Mouse (Mus musculus) hindbrain, embryonic 12.5 days (tissue): ENCODE measurements around the gene Wdr35. TPM values are rescaled to one million over a fixed set of nuclear protein-coding genes. Genes with fewer than 3 reads are reported as not detected.
"Not testable (repeated sequence)": the region's sequence is repeated elsewhere in the genome, so short reads cannot be mapped to it uniquely, and the experiment has no call there.

Source experiments
- ATAC-seq: fragments of 200-750 bp; cut with Nextera tagmentation; 2 replicates; pipeline ENCODE4 v1.8.0; 2017; ENCODE audit warnings: moderate TSS enrichment; ENCODE audit not compliant: low FRiP score
- H3K27ac ChIP-seq: fragments of 300-500 bp; sonication (generic); 2 replicates; pipeline ENCODE4 v1.5.1; 2016; ENCODE audit warnings: mild to moderate bottlenecking
- H3K27me3 ChIP-seq: fragments of 300-500 bp; sonication (generic); 2 replicates; pipeline ENCODE4 v1.6.1; 2016; ENCODE audit warnings: mild to moderate bottlenecking
- H3K36me3 ChIP-seq: fragments of 300-500 bp; sonication (generic); 2 replicates; pipeline ENCODE4 v1.6.1; 2016; ENCODE audit warnings: mild to moderate bottlenecking
- H3K4me1 ChIP-seq: fragments of 300-500 bp; sonication (generic); 2 replicates; pipeline ENCODE4 v1.6.1; 2016
- H3K4me2 ChIP-seq: fragments of 300-500 bp; sonication (generic); replicated peaks from 2 replicates; pipeline ENCODE4 v1.6.1; 2016; ENCODE audit warnings: mild to moderate bottlenecking
- H3K4me3 ChIP-seq: fragments of 300-500 bp; sonication (generic); 2 replicates; pipeline ENCODE4 v1.5.1; 2016; ENCODE audit warnings: mild to moderate bottlenecking
- H3K9ac ChIP-seq: fragments of 300-500 bp; sonication (generic); 2 replicates; pipeline ENCODE4 v1.6.1; 2016; ENCODE audit warnings: mild to moderate bottlenecking, moderate library complexity
- H3K9me3 ChIP-seq: fragments of 300-500 bp; sonication (generic); replicated peaks from 2 replicates; pipeline ENCODE4 v1.6.1; 2016; ENCODE audit warnings: mild to moderate bottlenecking
- WGBS: fragments of 180-500 bp; shearing (Covaris S2); methylation state at CpG from one replicate; pipeline ENCODE4 v1.1.7; 2016; 5-methylcytosine and 5-hydroxymethylcytosine counted together
- polyA plus RNA-seq: library from polyadenylated mRNA; unstranded; fragments of >200 nt; fragmentation: Nextera tagmentation; extraction: Ambion mirVana; gene quantifications from 2 replicates; pipeline ENCODE4 v1.2.1, GENCODE M21; 2016

The Wdr35 gene
- polyA plus RNA-seq, 1 experiment from 2014 or later, result 26.4 TPM

DNA sequence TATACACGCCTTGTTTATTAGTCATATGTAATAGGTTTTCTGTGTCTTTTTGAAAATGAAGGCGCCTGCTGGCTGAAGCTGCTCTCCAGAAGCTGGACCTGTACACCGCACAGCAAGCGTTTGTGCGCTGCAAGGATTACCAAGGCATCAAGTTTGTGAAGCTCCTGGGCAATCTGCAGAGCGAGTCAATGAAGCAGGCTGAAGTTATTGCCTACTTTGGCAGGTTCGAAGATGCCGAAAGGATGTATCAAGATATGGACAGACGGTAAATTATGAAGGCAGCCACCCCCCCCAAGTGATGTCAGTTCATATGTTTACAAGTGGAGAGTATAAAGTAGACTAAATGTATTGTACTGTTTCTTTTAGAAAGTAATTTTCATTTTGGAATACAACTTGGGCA is 42.7 kb downstream of the Wdr35 start:
- Histone ChIP-seq H3K4me3 (no peak overlapping the region), H3K27ac (no peak overlapping the region), H3K4me2 (no peak overlapping the region), H3K27me3 (no peaks in the 10 kb centered on the region), H3K4me1 (no peaks in the 10 kb centered on the region), H3K9ac (no peak overlapping the region), H3K9me3 (no peaks in the 10 kb centered on the region), H3K36me3 (peaks cover 23% of the 10 kb centered on the region)
- no peak for ATAC-seq
- 94% methylated on average over 9 of the region's 9 CpGs for WGBS

DNA sequence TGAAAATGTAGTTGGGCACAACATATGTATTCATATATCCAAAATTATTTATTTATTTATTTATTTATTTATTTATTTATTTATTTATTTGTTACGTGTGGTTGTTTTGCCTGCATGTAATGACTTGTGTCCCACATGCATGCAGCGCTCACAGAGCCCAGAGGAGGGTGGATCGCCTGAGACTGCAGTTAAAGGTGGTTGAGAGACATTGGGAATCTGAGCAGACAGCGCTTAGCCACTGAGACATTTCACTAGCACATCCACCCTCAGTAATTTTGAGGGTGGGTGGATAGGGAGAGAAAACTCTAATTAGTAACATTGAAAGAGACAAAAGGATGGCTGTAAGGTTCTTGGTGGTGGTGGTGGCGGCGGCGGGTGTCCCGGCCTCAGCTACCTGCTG is 46.7 kb downstream of the Wdr35 start:
- no peaks in the 10 kb centered on the region for H3K9me3 ChIP-seq
- ATAC-seq, result no peak
- peaks cover 19% of the 10 kb centered on the region; the same call in 1 of the 2 replicates for H3K36me3 ChIP-seq
- H3K9ac ChIP-seq, result no peak overlapping the region
- no peak overlapping the region for H3K4me3 ChIP-seq
- H3K4me1 ChIP-seq, result no peaks in the 10 kb centered on the region
- H3K27me3 ChIP-seq, result no peaks in the 10 kb centered on the region
- 89% methylated on average over 8 of the region's 8 CpGs for WGBS
- H3K27ac ChIP-seq, result no peak overlapping the region
- no peak overlapping the region for H3K4me2 ChIP-seq

DNA sequence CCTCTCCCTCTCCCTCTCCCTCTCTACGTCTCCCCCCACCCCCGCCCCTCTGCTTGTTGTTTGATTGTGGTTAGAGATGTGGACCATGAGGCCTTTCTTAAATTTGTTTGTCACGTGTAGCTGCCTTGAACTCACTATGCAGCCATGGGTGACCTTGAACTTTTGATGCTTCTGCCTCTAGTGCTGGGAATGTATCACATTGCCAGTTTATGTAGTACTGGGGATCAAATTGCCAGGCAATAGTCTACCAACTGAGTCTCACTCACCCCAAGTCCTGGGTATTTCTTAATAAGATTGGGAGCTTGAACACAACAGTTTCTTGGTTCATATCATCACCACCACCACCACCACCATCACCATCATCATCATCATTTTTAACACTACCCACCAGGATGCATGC is 47.3 kb downstream of the Wdr35 start:
- 75% methylated on average over 3 of the region's 3 CpGs for WGBS
- Histone ChIP-seq H3K36me3 (peaks cover 19% of the 10 kb centered on the region; the same call in 1 of the 2 replicates), H3K9ac (no peak overlapping the region), H3K4me2 (no peak overlapping the region), H3K27ac (no peak overlapping the region), H3K9me3 (no peaks in the 10 kb centered on the region), H3K4me3 (no peak overlapping the region), H3K27me3 (no peaks in the 10 kb centered on the region), H3K4me1 (no peaks in the 10 kb centered on the region)
- ATAC-seq, result no peak

DNA sequence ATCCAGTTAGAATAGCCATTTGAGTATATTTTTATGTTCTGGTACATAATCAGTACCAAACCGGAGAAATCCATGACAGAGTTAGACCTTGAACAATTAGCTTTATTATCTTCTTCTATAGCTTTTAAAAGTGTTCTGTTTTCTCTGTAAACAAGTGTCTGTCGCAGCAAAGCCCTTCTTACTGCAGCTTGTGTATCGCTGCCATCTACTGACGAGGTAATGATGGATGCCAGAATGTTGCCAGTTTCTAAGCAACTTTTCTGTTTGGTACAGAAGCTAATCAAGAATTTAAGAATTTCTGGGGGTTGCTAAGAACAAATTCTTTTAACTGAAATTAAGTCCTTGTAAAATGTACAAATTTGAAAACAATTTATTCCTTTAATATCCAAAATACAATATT is 49.3 kb downstream of the Wdr35 start:
- H3K27me3 ChIP-seq, result no peaks in the 10 kb centered on the region
- H3K4me3 ChIP-seq, result no peak overlapping the region
- H3K4me1 ChIP-seq, result no peaks in the 10 kb centered on the region
- WGBS, result 69% methylated on average over 4 of the region's 4 CpGs
- no peak overlapping the region for H3K9ac ChIP-seq
- H3K36me3 ChIP-seq, result peaks cover 16% of the 10 kb centered on the region; the same call in 1 of the 2 replicates
- no peak overlapping the region for H3K27ac ChIP-seq
- H3K4me2 ChIP-seq, result no peak overlapping the region
- ATAC-seq, result no peak
- no peaks in the 10 kb centered on the region for H3K9me3 ChIP-seq

DNA sequence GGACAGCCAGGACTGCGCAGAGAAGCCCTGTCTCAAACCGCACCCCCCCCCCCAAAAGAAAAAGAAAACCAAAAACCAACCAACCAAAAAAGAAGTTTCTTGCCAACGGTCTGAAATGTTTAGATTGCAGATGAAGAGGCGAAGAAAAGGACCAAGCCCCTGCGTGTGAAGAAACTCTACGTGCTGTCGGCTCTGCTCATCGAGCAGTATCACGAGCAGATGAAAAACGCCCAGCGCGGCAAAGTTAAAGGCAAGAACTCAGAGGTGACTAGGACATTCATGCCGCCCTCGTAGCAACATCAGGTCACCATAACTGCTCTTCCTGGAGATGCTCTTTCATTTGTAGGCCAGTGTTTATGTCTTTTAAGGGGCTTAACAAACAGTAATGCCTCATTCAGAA is 50.4 kb downstream of the Wdr35 start:
- H3K4me2 ChIP-seq, result no peak overlapping the region
- no peaks in the 10 kb centered on the region for H3K4me1 ChIP-seq
- H3K27ac ChIP-seq, result no peak overlapping the region
- no peaks in the 10 kb centered on the region for H3K9me3 ChIP-seq
- no peaks in the 10 kb centered on the region for H3K27me3 ChIP-seq
- no peak overlapping the region for H3K4me3 ChIP-seq
- WGBS, result 93% methylated on average over 14 of the region's 14 CpGs
- H3K9ac ChIP-seq, result no peak overlapping the region
- 0 out of 2 replicates have a peak, but pooled peaks cover 10% of the 10 kb centered on the region for H3K36me3 ChIP-seq
- ATAC-seq, result no peak

DNA sequence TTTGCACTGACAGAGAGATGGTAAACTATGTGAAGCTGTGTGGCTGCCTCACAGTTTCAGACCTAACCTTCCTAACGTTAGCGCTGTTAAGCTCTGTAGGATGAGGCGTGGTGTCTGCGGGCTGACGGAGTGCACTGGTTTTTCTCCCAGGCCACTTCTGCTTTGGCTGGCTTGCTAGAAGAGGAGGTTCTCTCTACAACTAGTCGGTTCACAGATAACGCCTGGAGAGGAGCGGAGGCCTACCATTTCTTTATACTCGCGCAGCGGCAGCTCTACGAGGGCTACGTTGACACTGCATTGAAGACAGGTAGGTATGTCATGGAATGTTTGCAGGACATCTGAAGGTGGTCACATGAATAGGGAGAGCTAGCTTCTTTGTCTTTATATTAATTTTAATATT is 51.0 kb downstream of the Wdr35 start:
- Histone ChIP-seq H3K36me3 (0 out of 2 replicates have a peak, but pooled peaks cover 10% of the 10 kb centered on the region), H3K27ac (no peak overlapping the region), H3K9me3 (no peaks in the 10 kb centered on the region), H3K4me2 (no peak overlapping the region), H3K4me3 (no peak overlapping the region), H3K27me3 (no peaks in the 10 kb centered on the region), H3K9ac (no peak overlapping the region), H3K4me1 (no peaks in the 10 kb centered on the region)
- WGBS, result 87% methylated on average over 13 of the region's 13 CpGs
- no peak for ATAC-seq

DNA sequence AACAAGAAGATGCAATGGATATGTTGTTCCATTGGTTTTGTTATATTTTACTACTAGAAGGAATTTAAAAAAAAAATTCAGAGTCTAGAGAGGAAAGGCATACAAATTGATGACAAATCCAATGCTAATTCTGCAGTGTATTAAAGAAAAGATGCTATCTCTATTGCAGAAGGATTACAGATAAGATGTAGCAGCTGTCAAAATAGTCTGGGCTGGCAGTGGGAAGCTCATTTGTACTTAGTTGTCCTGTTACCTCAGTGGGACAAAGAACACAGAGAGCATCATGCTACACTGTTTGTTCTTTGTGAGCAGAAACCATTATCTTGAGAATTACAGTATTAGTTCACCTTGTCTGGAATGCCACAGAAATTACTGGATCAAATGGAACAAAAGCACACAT is 53.2 kb downstream of the Wdr35 start:
- Histone ChIP-seq H3K4me2 (no peak overlapping the region), H3K4me1 (peaks cover 7% of the 10 kb centered on the region), H3K9me3 (no peaks in the 10 kb centered on the region), H3K36me3 (0 out of 2 replicates have a peak, but pooled peaks cover 10% of the 10 kb centered on the region), H3K27ac (no peak overlapping the region), H3K9ac (no peak overlapping the region), H3K4me3 (no peak overlapping the region), H3K27me3 (no peaks in the 10 kb centered on the region)
- no peak for ATAC-seq

DNA sequence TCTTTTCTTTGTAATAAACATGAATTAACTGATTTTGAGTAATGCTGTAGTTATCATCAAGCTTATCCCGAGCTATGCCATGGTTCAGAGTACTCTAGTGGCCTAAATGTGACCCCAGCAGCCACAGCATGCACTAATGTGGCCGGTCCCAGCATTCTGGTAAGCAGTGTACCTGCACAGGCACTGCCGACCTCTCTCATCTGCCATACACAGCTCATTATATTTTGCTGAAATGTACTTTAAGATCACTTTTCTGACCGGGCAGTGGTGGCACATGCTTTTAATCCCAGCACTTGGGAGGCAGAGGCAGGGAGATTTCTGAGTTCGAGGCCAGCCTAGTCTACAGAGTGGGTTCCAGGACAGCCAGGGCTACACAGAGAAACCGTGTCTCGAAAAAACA is 55.1 kb downstream of the Wdr35 start:
- H3K36me3 ChIP-seq, result 0 out of 2 replicates have a peak, but pooled peaks cover 10% of the 10 kb centered on the region
- not testable (repeated sequence) for H3K27ac ChIP-seq, H3K4me3 ChIP-seq, H3K9ac ChIP-seq, H3K27me3 ChIP-seq, ATAC-seq, H3K4me1 ChIP-seq, H3K4me2 ChIP-seq, H3K9me3 ChIP-seq
- WGBS, result 92% methylated on average over 7 of the region's 7 CpGs

DNA sequence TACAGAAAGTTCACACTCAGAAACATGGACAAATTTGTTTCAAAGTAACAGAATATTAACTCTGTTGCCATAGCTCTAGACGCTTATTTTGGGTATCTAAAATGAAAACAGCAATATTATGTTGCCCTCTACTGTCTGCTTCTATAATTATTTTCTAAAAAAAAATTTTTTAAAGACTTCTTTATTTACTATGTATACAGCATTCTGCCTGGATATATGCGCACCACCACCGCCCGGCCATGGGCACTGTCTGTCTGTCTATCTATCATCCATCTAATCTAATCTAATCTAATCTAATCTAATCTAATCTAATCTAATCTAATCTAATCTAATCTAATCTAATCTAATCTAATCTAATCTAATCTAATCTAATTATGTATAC is 55.8 kb downstream of the Wdr35 start:
- Histone ChIP-seq H3K9ac (no peak overlapping the region), H3K36me3 (0 out of 2 replicates have a peak, but pooled peaks cover 10% of the 10 kb centered on the region), H3K4me2 (peak overlapping the region; percentile 71), H3K4me3 (peak overlapping the region; percentile 67), H3K9me3 (no peaks in the 10 kb centered on the region), H3K27ac (peak overlapping the region; percentile 99), H3K4me1 (peaks cover 7% of the 10 kb centered on the region), H3K27me3 (no peaks in the 10 kb centered on the region)
- ATAC-seq, result peak; percentile 66
- 63% methylated on average over 4 of the region's 4 CpGs for WGBS

DNA sequence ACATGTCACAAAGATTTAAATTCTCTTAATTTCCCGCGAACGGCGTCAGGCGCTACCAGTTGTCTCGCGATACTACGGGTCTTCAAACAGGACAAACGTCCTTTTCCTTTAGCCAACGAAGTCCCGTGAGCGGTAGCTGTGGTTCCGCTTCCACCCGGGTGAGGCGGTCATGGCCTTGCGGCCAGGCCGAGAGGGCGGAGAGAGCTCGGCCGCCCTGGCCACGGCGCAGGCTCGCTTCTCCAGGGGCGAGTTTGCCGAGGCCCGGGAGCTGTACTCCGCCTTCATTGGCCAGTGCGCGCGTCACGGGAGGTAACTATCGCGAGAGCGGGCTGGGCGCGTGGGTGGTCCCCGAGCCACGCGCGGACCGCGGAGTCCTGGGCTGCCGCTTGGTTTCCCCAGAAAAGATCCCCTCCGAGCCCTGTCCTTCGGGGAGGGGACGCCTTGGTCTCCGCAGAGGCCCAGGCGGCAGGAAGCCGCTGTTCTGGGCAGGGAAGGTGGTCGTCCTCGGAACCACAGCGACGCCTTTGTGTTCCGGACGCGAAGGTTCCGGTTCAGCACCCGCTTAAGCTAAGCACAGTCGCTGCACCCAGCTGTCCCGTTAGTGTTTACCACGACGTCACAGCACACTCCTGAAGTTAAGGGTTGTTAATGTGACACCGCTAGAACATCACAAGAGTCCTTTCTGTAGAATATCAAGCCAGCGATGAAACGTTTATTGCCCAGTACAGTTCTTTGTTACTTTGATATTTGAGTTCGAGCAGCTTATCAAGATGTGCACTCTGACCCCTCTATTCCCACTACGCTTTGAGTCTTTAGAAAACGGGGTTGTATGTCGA is 56.4 kb downstream of the Wdr35 start, which contains the start of gene Ttc32:
Gene Ttc32 (plus strand): TSS at position 110 of the 836 bp plus-strand sequence.
- H3K4me2 ChIP-seq, result peak within 1 kb of the TSS; percentile 71
- H3K9ac ChIP-seq, result peak within 1 kb of the TSS; percentile 88
- H3K27me3 ChIP-seq, result no peaks in the 10 kb centered on the region
- H3K4me3 ChIP-seq, result peak within 1 kb of the TSS; percentile 67
- ATAC-seq, result peak; percentile 97
- H3K27ac ChIP-seq, result peak within 1 kb of the TSS; percentile 99
- under 1% methylated on average over 66 of the region's 69 CpGs for WGBS
- 0 out of 2 replicates have a peak, but pooled peaks cover 7% of the 10 kb centered on the region for H3K36me3 ChIP-seq
- H3K9me3 ChIP-seq, result no peaks in the 10 kb centered on the region
- peaks cover 7% of the 10 kb centered on the region for H3K4me1 ChIP-seq

DNA sequence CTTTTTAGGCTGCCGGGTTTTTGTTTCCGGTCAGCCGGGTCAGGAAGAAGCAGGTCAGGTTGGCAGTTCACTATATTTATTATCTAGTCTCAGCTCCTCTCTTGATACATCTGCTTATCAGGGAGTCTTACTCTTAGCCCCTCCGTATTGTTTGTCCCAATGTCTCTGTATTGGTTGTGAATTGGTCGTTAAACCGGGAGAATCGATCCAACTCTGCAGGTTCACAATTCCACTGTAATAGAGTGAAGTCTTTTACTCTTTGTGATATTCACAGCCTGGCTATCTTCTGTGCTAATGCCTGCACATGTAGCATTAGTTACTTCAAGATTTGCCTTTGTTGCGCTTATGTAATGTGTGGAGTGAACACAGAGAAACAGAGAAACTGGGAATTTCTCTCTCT is 57.5 kb downstream of the Wdr35 start:
- WGBS, result 74% methylated on average over 8 of the region's 8 CpGs
- Histone ChIP-seq H3K27me3 (no peaks in the 10 kb centered on the region), H3K9me3 (no peaks in the 10 kb centered on the region), H3K9ac (peak overlapping the region; percentile 88), H3K36me3 (0 out of 2 replicates have a peak, but pooled peaks cover 7% of the 10 kb centered on the region), H3K4me1 (peaks cover 7% of the 10 kb centered on the region), H3K4me2 (peak overlapping the region; percentile 71), H3K4me3 (peak overlapping the region; percentile 67), H3K27ac (no peak overlapping the region)
- ATAC-seq, result no peak

DNA sequence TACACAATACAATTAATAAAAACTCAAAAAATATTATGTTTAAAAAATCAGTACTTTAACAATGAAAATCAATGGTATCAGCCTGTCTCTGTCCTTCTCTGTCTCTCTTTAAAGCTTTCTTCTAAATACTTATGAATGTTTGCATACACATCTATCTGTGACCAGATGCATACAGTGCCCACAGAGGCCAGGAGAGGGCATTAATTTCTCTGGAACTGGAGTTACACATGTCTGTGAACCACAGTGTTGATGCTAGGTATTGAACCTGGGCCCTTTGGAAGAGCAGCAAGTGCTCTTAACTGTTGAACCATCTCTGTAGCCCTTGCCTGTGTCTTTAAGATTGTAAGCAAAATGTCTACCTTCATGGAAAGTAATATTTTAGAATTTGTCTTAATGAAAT is 59.4 kb downstream of the Wdr35 start:
- Histone ChIP-seq H3K27ac (no peak overlapping the region), H3K9me3 (no peaks in the 10 kb centered on the region), H3K4me1 (peaks cover 7% of the 10 kb centered on the region), H3K27me3 (no peaks in the 10 kb centered on the region), H3K4me2 (no peak overlapping the region), H3K36me3 (no peaks in the 10 kb centered on the region), H3K4me3 (no peak overlapping the region), H3K9ac (no peak overlapping the region)
- no peak for ATAC-seq

DNA sequence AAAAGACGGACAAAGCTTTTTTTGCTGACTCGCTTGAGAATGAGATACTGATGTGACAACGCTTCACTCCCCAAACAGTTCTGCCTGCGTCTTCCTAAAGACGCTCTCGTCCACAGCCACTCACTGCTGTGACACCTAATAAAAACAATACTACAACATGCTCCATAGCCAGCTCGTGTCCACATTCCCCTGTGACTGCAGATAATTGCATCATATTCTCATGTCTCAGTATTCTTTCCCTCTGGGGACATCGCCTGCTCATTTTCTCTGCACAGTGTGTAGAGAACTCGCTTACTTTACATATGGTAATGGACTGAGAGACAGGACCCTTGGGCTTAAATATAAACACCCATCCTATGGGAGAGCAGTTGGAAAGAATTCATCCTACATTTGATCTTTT is 62.7 kb downstream of the Wdr35 start:
- Histone ChIP-seq H3K4me1 (no peaks in the 10 kb centered on the region; the same call in 1 of the 2 replicates), H3K9ac (no peak overlapping the region), H3K4me3 (no peak overlapping the region), H3K9me3 (no peaks in the 10 kb centered on the region), H3K36me3 (no peaks in the 10 kb centered on the region), H3K27ac (no peak overlapping the region), H3K4me2 (no peak overlapping the region), H3K27me3 (no peaks in the 10 kb centered on the region)
- no peak for ATAC-seq
- WGBS, result 79% methylated on average over 9 of the region's 9 CpGs
